Mouse (Mus musculus): Measurements from ENCODE around the gene Pkd1l3.

Pkd1l3 gene

DNA sequence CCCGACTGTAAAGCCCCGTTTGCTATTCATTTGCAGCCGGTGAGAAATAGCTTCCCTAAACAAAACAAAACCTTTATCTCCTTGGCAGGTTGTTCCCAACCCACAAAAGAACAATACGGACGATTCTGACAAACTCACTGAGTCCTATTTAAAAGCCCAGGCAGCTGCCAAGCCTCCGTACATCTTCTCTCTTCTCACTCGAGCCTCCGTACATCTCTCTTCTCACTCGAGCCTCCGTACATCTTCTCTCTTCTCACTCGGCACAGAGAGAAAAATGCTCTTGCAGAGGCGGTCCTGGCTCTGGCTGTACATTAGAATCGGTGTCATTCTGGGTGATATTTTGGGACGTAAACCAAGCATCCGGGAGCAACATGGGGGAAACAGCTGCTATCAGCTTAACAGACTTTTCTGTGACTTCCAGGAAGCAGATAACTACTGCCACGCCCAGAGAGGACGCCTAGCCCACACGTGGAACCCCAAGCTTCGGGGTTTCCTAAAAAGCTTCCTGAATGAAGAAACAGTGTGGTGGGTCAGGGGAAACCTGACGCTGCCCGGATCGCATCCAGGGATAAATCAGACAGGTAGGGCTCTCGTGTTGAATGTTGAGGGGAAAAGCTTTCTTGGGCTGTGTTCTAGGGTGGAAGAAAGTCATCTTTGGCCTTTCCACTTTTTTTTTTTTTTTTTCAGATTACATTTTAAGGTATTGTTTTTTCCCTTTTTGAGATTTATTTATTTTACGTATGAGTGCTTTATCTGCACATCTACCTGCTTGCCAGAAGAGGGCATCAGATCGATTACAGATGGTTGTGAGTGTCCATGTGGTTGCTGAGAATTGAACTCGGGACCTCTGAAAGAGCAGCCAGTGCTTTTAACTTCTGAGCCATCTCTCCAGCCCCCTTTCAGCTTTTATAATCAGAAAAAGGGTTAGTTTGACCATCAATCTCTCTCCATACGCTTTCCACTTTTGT is at the start of gene Pkd1l3:
TSS of gene Pkd1l3 (plus strand) at position 275 of the 968 bp plus-strand sequence.
- no peak for DNase-seq (ENCODE audit: low read depth in 1 of 2, low spot score in 2 of 2)

DNA sequence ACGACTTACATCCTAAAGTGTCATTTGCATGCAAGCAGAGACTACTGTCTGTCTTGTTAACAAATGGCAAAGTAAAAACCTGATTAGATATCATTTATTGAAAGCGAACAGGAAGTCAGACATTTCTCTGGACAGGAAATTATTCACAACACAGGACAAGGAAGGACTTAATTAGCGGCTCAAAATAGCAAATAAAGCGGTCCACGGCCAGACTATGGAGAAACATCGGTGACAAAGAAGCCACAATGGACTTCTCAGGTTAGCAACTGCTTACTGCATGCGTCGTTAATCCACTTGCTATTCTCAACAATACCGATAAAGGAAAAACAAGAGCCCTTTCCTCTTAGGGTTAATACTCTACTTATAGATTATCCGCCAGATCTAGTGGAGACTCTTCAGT is 49.6 kb upstream of the Pkd1l3 start:
- DNase-seq (ENCODE audit: low read depth in 1 of 2, low spot score in 2 of 2) = no peak

- DNase-seq (ENCODE audit: low read depth in 1 of 2, low spot score in 2 of 2) = peak; percentile 95 to 96
Observed at GRCm38 (mm10) chr8:109565498-109566333, 48.6 kb upstream of the Pkd1l3 start, which contains the start of the genes Dhx38 and Txnl4b. Dhx38 (minus strand) TSS chr8:109565861. Txnl4b (plus strand) TSS chr8:109565892.

GRCm38 (mm10) chr8:109571139-109571538 is 43.2 kb upstream of the Pkd1l3 start:
- no peak for DNase-seq (ENCODE audit: low read depth in 1 of 2, low spot score in 2 of 2)

- no peak for DNase-seq (ENCODE audit: low read depth in 1 of 2, low spot score in 2 of 2)
Observed at GRCm38 (mm10) chr8:109576311-109576710, 38.0 kb upstream of the Pkd1l3 start.

GRCm38 (mm10) chr8:109578900-109579301 is 35.4 kb upstream of the Pkd1l3 start, which contains the start of gene Hp:
Hp (minus strand) TSS chr8:109579172.
- DNase-seq (ENCODE audit: low read depth in 1 of 2, low spot score in 2 of 2) = peak in 1 of 2 experiments; percentile 13

GRCm38 (mm10) chr8:109584293-109584692 is 30.0 kb upstream of the Pkd1l3 start:
- no peak for DNase-seq (ENCODE audit: low read depth in 1 of 2, low spot score in 2 of 2)

DNA sequence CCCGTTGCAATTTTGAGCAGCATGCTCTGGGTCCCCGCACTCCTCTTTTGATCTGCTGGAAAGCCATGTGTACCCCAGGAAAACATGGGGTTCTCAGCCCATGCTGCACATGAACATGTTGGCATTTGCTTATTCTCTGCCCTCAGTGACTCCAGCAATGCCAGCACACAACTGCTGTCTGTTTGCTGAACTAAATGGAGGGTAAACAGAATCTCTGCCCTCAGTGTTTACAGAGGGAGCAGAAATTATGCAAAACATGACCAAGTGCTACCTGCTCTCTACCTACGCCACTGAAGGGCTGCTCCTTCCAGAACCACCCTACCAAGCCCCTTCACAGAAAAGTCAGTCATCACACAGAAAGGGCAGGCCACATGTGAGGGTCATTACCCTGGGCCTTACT is 29.5 kb upstream of the Pkd1l3 start:
- no peak for DNase-seq (ENCODE audit: low read depth in 1 of 2, low spot score in 2 of 2)

- peak in 1 of 2 experiments; percentile 22 for DNase-seq (ENCODE audit: low read depth in 1 of 2, low spot score in 2 of 2)
Observed at GRCm38 (mm10) chr8:109585652-109586051, 28.7 kb upstream of the Pkd1l3 start.

DNA sequence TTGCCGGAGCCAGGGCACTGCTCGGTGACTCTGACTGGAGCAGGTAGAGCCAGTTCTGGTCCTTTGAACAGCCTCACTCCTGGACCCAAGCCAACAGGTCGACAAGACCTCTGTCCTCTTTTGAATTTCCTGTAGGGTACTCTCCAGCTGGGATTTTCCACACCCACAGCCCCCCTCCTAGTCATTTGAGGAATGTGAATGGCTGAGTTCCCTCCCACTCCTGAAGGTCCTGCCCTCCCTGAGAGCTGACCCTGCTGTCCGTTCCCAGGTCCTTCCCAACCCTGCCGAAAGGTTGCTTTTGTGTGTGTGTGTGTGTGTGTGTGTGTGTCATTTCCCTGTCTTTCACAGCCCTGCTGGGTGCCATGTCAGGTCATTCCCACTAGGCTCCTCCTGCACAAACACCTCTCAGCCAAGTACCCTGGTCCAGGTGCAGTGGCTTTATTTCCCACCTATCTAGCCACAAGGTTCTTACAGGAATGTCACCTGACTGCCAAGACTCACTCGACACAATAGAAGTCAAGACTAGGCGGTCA is 27.3 kb upstream of the Pkd1l3 start:
- DNase-seq (ENCODE audit: low read depth in 1 of 2, low spot score in 2 of 2) = no peak

DNA sequence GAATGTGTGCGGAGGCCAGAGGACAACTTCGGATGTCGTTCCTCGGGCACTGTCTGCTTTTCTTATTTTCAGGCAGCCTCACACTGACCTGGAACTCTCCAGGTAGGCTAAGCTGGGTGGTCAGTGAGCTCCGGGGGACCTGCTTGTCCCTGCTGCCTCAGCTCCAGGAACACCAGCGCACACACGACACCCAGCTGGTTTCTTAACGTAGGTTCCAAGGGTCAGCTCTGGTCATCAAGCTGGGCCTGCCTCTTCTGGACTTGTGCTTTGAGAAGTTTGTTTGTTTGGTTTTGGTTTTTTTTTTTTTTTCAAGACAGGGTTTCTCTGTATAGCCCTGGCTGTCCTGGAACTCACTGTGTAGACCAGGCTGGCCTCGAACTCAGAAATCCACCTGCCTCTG is 23.4 kb upstream of the Pkd1l3 start:
- DNase-seq (ENCODE audit: low read depth in 1 of 2, low spot score in 2 of 2) = no peak

GRCm38 (mm10) chr8:109591367-109591766 is 22.9 kb upstream of the Pkd1l3 start:
- no peak for DNase-seq (ENCODE audit: low read depth in 1 of 2, low spot score in 2 of 2)

GRCm38 (mm10) chr8:109592164-109592563 is 22.2 kb upstream of the Pkd1l3 start:
- no peak for DNase-seq (ENCODE audit: low read depth in 1 of 2, low spot score in 2 of 2)

DNA sequence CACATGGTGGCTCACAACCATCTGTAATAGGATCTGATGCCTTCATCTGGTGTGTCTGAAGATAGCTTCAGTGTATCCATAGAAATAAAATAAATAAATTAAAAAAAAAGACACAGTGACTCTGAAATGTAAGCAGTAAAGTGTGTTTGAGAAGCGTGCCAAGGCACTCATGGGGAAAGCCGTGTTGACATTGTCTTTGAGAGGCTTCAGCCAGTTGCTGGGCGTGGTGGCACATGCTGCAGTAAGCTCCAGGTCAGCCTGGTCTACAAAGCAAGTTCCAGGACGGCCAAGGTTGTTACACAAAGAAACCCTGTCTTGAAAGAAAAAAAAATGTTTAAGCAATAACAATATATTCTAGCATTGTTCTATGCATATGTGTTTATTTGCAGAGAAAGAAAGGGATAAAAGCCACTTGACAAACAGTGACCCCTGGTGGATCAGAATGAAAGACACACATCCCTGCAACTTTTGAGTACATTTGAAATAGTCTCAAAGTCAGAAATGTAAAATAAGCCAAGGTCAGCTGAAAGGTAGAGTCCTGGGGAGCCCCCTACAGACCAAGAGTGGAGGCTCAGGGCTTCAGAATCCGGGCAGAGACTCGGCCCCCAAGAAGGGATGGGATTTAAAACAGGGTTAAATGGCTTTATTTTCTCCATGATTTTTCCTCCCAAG is 21.1 kb upstream of the Pkd1l3 start:
- DNase-seq (ENCODE audit: low read depth in 1 of 2, low spot score in 2 of 2) = no peak

DNA sequence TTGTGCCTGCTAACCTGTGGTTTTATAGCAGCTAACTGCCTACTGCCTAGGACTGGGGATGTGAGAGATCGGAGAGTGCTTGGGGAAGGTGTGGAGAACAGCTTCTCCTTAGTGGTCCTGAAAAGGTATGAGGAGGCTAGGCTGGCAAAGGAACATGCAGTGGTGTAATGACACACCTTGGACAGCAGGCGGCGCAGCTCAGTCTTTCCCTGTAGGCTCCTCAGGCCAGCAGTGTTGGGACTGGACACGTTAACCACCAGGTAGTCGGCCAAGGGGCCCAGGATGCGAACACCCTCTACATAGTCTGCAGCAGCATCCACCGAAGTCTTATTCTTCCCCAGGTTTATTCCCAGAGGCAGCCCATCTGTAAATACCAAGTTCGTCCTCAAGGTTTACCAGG is 18.5 kb upstream of the Pkd1l3 start:
- peak in 1 of 2 experiments; percentile 51 for DNase-seq (ENCODE audit: low read depth in 1 of 2, low spot score in 2 of 2)

DNA sequence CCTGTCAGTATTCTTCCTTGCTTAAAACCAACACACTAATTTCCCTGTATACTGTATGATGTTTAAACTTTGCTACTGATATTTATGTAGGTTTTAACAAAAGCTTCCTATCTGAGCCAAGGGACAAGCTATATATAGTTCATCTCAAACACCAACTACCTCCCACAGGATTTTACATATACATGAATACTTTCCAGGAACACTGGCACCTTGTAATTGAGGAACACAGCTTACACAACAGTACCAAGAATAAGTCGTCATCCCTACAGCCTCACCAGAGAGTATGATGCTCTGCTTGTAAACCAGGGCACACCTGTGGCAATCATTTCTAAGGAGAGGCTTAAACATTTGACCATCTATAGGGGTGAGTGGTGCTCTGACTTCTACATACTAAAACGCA is 7.6 kb upstream of the Pkd1l3 start:
- DNase-seq (ENCODE audit: low read depth in 1 of 2, low spot score in 2 of 2) = no peak

DNA sequence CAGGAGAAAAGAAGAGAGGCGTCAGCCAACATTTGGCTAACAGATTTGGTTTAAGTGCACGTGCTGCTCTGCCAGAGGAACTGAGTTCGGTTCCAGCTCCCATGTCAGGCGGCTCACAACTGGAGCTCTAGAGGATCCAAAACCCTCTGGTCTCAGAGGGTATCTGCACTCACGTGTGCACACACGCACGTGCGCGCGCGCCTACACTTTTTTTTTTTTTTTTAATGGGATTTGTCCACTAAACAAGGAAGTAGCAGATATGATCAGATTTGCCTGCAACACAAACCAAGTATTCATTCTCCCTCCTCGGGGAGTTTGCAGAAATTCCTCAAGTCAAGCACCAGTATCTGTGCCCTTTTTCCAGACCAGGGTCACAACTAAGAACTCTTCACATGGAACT is 6.7 kb upstream of the Pkd1l3 start:
- no peak for DNase-seq (ENCODE audit: low read depth in 1 of 2, low spot score in 2 of 2)

DNA sequence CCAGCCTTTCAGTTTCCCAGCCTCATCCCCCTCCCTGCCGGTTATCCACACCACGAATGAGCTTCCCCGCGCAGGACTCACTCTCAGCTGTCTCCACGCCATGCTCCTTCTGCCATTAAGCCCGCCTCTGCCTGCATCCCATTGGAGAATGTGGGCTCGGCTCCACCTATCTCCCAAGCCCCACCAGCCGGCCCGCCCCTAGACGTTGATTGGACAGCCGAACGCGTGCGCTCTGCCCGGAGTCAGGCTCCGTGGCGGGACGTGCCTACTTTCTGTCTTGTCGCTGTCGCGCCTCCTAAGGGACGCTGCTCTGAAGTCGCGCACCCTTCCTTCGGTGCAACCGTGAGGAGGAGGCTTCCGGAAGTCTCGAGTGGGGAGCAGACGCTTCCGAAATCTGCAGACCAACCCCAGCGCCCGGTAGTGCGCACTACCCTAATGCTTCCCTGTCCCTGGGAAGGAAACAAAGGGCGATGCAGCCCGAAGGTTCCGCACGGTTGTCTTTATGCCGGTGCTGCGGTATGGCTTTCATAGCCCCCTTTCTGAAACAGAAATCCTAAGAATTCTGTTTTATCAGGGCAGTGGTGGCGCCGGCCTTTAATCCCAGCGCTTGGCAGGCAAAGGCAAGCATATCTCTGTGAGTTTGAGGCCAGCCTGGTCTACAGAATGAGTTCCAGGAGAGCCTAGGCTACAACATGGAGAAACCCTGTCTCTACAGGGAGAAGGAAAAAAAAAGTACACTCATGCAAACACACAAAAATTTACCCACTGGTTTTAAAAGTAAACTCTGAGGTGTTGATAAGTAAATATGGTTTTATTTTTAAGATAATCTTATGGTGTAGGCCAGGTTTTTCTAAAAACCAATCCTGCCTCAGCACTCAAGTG is 5.8 kb upstream of the Pkd1l3 start, which contains the start of gene Dhodh:
TSS of gene Dhodh (minus strand) at position 403 of the 882 bp plus-strand sequence.
- DNase-seq (ENCODE audit: low read depth in 1 of 2, low spot score in 2 of 2) = peak; percentile 88 to 92

DNA sequence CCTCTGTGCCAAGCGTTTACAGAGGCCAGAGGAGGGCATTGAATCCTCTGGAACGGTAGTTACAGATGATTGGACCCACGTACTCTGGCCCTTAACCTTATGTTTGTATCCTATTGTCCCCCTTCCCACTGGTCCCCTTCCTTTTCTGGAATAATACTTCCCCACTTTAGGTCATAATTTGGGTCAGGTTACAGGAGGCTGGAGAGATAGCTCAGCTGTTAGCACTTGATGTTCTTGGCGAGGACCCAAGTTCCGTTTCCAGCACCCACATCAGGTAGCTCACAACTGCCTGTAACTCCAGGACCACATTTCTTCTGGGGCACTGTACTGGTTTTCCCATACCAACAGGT is 5.2 kb upstream of the Pkd1l3 start:
- no peak for DNase-seq (ENCODE audit: low read depth in 1 of 2, low spot score in 2 of 2)

DNA sequence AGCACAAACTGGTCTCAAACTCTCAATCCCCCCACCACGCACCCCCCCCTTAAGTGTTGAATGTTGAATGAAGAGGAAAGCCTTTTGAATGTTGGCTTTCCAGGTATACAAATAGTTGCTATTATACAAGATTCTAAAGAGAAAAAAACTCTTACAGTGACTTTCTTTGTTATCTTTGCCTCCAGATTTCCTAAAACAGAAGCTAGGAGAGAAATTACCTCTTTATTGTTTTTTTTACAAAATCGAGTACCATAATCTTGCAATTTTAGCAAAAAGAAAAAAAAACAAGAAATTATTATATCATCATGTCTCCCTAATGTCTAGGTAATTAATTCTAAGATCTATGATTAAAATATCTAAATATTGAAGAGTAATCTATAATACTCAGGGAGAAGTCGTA is 1.3 kb downstream of the Pkd1l3 start:
- DNase-seq (ENCODE audit: low read depth in 1 of 2, low spot score in 2 of 2) = no peak
